19 mouse cellular contexts compared by ENCODE assay signal in genomic region chr2:66091296-66091695, GRCm38 (mm10).
"Had no signal": no experiment of that assay in that cellular context is flagged by ENCODE, and none has a peak within 500 bp of the region (broad histone marks: within the 10 kb centered on the region; RNA-seq: fewer than 3 reads in every experiment).

No protein-coding gene starts in this region.

- H3K9me3 ChIP-seq: kidney, embryonic 15.5 days; liver, embryonic 13.5 days; midbrain, embryonic 15.5 days; neural tube, embryonic 13.5 days had no signal

- H3K27ac ChIP-seq: kidney, embryonic 15.5 days; left cerebral cortex, adult 2 months; liver, embryonic 13.5 days; midbrain, embryonic 15.5 days; neural tube, embryonic 13.5 days had no signal

- H3K27me3 ChIP-seq: kidney, embryonic 15.5 days; liver, embryonic 13.5 days; megakaryocyte, embryonic 14.5 days; midbrain, embryonic 15.5 days; neural tube, embryonic 13.5 days had no signal

- H3K4me1 ChIP-seq: liver, embryonic 13.5 days; megakaryocyte, embryonic 14.5 days; neural tube, embryonic 13.5 days had no signal

- H3K4me2 ChIP-seq: kidney, embryonic 15.5 days; liver, embryonic 13.5 days; midbrain, embryonic 11.5 days; midbrain, embryonic 15.5 days; neural tube, embryonic 13.5 days had no signal

- H3K9ac ChIP-seq: kidney, embryonic 15.5 days; liver, embryonic 13.5 days; midbrain, embryonic 15.5 days; neural tube, embryonic 13.5 days had no signal

- ATAC-seq: midbrain, embryonic 15.5 days had no signal

- H3K4me3 ChIP-seq: kidney, embryonic 15.5 days; left cerebral cortex, adult 2 months; liver, embryonic 13.5 days; megakaryocyte, embryonic 14.5 days; midbrain, embryonic 15.5 days; neural tube, embryonic 13.5 days had no signal

- DNase-seq: kidney, adult 11 months; kidney, adult 8-10 months; kidney, postnatal 10 days; kidney, postnatal 36 days; layer of hippocampus, postnatal 36 days; liver, embryonic 13.5 days; lung, adult 2 months; lung, postnatal 10 days; lung, postnatal 36 days; right cerebral cortex, adult 18-20 months; right cerebral cortex, postnatal 14 days; right cerebral cortex, postnatal 4 days; thymus, postnatal 25 days had no signal

- H3K36me3 ChIP-seq: kidney, embryonic 15.5 days; liver, embryonic 13.5 days; midbrain, embryonic 15.5 days; neural tube, embryonic 13.5 days had no signal
